Mouse (Mus musculus): ENCODE results near the gene Rims3. TPM values are rescaled to one million over a fixed set of nuclear protein-coding genes. Genes with fewer than 3 reads are reported as not detected.
A peak's percentile ranks its signal among the peaks of the same experiment; 100 is the strongest.

The Rims3 gene
- polyA plus RNA-seq, 1 experiment from 2014 or later, result 2.4 TPM

DNA sequence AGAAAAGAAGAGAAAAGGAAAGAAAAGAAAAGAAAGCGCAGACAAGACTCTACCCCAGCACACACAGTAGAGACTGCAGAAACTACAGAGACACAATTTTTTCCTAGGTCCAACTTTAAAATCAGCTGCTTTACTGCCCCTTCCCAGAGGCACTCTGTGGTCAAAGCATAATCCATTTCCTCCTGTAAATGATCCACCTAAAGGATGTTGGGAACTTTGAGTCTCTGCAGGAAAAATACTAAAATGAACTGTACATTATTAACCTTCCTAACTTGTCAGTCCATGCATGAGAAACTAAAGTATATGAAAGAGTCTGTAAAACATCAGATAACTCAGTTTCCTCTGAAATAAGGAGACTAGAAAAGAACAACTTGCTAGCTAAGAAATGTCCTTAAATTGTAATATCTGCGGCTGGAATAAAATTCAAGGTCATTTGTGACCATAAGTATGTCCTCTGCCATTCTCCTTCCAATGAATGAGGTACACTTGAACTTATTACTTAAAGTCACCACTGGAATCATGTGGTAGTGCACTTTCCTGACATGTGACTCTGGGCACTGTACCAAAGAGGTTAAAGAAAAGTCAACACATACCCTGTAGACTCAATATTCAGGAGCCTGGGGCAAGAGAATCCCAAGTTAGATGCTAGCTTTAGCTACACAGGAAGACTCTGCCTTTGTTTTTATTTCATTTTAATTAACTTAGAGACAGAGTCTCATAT, 32.3 kb upstream of the Rims3 start:
- Histone ChIP-seq H3K9me3 (replicated peaks) (no peaks in the 10 kb centered on the region), H3K4me2 (replicated peaks) (no peak overlapping the region), H3K4me1 (peaks cover 17% of the 10 kb centered on the region), H3K4me3 (replicated peaks) (no peak overlapping the region), H3K27me3 (no peaks in the 10 kb centered on the region), H3K36me3 (no peaks in the 10 kb centered on the region), H3K9ac (no peak overlapping the region), H3K27ac (replicated peaks) (no peak overlapping the region)
- 92% methylated on average over 2 of the region's 2 CpGs for WGBS
- no peak for ATAC-seq (ENCODE audit: insufficient number of reproducible peaks, low FRiP score, low TSS enrichment, low read depth)

DNA sequence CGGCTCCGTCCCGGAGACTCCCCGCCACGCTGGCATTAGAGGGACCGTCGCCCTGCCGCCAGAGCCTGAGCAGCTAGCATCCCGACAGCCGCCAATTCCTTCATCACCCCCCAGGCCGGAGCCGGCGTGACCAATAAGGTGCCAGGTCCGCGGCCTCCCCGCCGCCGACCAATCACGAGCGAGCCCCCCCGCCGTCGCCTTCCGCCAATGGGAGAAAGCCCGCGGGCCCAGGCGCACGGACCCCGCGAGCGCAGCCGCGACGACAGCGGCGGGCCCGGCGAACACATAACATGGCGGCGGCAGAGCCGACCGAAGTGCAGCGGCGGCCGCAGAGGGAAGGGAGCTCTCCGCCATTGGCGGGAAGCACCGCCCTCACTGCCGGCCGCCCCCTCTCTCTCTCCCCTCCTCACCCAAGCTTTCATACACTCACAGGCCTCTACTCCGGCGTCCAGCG, 29.5 kb upstream of the Rims3 start:
- WGBS, result 0% methylated on average over 51 of the region's 53 CpGs
- peak overlapping the region; percentile 76 for H3K4me3 ChIP-seq (replicated peaks)
- H3K4me2 ChIP-seq (replicated peaks), result peak overlapping the region; percentile 69
- peak overlapping the region; percentile 100 for H3K27ac ChIP-seq (replicated peaks)
- no peaks in the 10 kb centered on the region for H3K27me3 ChIP-seq
- peak; percentile 95 for ATAC-seq (ENCODE audit: insufficient number of reproducible peaks, low FRiP score, low TSS enrichment, low read depth)
- H3K4me1 ChIP-seq, result peaks cover 15% of the 10 kb centered on the region
- no peaks in the 10 kb centered on the region for H3K36me3 ChIP-seq
- H3K9me3 ChIP-seq (replicated peaks), result no peaks in the 10 kb centered on the region
- peak overlapping the region; percentile 99 for H3K9ac ChIP-seq

DNA sequence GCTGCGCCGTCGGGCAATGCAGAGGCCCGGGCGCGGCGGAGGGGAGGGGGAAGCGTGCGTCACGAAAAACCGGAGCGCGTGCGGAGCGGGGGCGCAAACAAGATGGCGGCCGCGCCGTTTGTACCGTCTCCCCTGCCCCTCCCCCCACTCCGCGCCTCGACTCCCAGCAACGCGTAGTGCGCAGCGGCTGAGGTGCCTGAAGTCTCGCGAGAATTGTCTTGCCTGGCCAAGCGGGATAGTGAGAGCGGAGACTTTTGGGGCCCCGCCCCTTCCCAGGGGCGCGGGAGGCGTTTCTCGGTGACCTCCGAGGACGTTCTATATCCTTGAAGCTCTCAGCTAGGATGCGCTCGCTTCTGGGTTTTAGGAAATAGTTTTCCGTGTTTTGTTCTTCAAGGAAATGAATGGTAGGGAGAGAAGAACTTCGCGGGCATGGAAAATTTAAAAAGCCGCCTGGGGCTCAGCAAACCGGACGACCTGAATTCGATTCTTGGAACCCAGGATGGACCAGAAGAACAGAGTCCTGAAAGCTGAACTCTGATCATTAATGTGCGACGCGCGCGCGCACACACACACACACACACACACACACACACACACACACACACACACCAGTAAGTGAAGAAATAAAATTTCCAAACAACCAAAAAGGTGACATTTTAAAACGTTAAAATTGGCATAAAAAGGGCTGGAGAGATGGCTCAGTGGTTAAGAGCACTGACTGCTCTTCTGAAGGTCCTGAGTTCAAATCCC, 28.9 kb upstream of the Rims3 start:
- WGBS, result under 1% methylated on average over 55 of the region's 55 CpGs
- Histone ChIP-seq H3K27ac (replicated peaks) (peak overlapping the region; percentile 100), H3K4me2 (replicated peaks) (peak overlapping the region; percentile 69), H3K36me3 (no peaks in the 10 kb centered on the region), H3K4me1 (peaks cover 15% of the 10 kb centered on the region), H3K9ac (peak overlapping the region; percentile 99), H3K9me3 (replicated peaks) (no peaks in the 10 kb centered on the region), H3K4me3 (replicated peaks) (peak overlapping the region; percentile 76), H3K27me3 (no peaks in the 10 kb centered on the region)
- peak; percentile 96 for ATAC-seq (ENCODE audit: insufficient number of reproducible peaks, low FRiP score, low TSS enrichment, low read depth)

DNA sequence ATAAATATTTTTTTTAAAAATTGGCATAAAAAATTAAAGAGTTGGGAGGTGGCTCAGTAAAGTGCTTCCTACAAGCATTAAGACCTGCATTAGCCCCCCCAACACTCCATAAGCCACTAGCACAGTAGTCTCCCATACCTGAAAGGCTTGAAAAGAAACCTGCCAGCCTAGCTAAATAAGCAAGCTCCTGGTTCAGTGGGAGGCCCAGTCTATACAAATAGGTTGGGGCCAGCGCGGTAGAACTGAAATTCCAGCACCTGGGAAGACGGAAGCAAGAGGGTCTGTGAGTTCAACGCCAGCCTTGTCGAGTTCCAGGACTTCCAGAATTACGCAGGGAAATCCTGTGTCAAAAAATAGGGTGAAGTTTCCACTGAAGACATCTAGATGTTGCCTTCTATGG, 28.2 kb upstream of the Rims3 start:
- Histone ChIP-seq H3K27me3 (no peaks in the 10 kb centered on the region), H3K4me3 (replicated peaks) (no peak overlapping the region; the same call in 1 of the 2 replicates), H3K4me1 (peaks cover 15% of the 10 kb centered on the region), H3K9me3 (replicated peaks) (no peaks in the 10 kb centered on the region), H3K4me2 (replicated peaks) (peak overlapping the region; percentile 69; the same call in 1 of the 2 replicates), H3K9ac (no peak overlapping the region), H3K27ac (replicated peaks) (no peak overlapping the region; the same call in 1 of the 2 replicates), H3K36me3 (no peaks in the 10 kb centered on the region)
- ATAC-seq (ENCODE audit: insufficient number of reproducible peaks, low FRiP score, low TSS enrichment, low read depth), result no peak
- WGBS, result 92% methylated on average over 6 of the region's 6 CpGs

DNA sequence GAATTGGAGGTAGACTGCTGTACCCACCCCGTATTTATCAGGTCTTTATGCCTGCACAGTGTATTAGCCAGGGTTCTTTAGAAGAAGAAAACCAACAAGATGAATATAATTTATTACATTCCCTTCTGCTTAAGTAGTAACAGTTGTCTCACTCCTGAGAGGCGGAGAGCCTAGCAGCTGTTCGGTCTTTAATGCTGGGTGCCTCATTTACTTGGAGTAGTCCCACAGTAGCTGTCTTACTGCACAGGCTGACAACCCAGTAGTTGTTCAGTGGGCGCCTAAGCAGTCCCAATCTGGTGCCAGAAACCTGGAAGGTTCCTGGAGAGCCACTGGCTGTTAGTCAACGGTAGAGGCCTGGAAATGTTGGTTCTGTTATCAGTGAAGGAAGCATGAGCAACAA, 23.8 kb upstream of the Rims3 start:
- Histone ChIP-seq H3K4me3 (replicated peaks) (no peak overlapping the region), H3K4me2 (replicated peaks) (no peak overlapping the region), H3K27me3 (no peaks in the 10 kb centered on the region), H3K36me3 (no peaks in the 10 kb centered on the region), H3K9ac (no peak overlapping the region), H3K9me3 (replicated peaks) (no peaks in the 10 kb centered on the region), H3K4me1 (no peaks in the 10 kb centered on the region), H3K27ac (replicated peaks) (0 out of 2 replicates have a peak overlapping the region, but pooled peaks have one; percentile 1)
- 60% methylated on average over 5 of the region's 5 CpGs for WGBS
- no peak for ATAC-seq (ENCODE audit: insufficient number of reproducible peaks, low FRiP score, low TSS enrichment, low read depth)

DNA sequence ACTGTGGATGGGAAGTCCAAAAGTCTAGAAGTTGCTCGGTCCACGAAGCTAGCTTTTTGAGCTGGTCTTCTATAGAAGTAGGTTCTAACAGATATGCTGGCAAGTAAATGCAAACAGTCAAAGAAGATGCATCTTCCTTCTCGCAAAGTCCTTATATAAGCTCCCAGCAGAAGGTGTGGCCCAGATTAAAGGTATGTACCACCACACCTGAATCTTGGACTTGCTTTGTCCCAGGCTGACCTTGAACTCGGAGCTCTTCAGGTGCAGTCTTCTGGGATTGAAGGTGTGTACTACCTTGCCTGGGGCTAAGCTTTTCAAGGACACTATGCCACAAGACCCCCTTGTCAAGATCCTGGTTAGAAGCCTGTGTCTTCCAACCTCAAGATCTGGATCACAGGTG, 23.1 kb upstream of the Rims3 start, which contains the start of gene Nfyc:
Gene Nfyc, minus strand, starts transcription at position 101 of the 400 bp plus-strand sequence.
- no peak within 1 kb of the TSS for H3K4me2 ChIP-seq (replicated peaks)
- 82% methylated on average over 4 of the region's 4 CpGs for WGBS
- no peak for ATAC-seq (ENCODE audit: insufficient number of reproducible peaks, low FRiP score, low TSS enrichment, low read depth)
- H3K27ac ChIP-seq (replicated peaks), result peak within 1 kb of the TSS; percentile 1; the same call in 1 of the 2 replicates
- no peaks in the 10 kb centered on the region for H3K27me3 ChIP-seq
- H3K4me3 ChIP-seq (replicated peaks), result no peak within 1 kb of the TSS
- no peaks in the 10 kb centered on the region for H3K4me1 ChIP-seq
- no peaks in the 10 kb centered on the region for H3K36me3 ChIP-seq
- no peak within 1 kb of the TSS for H3K9ac ChIP-seq
- H3K9me3 ChIP-seq (replicated peaks), result no peaks in the 10 kb centered on the region

DNA sequence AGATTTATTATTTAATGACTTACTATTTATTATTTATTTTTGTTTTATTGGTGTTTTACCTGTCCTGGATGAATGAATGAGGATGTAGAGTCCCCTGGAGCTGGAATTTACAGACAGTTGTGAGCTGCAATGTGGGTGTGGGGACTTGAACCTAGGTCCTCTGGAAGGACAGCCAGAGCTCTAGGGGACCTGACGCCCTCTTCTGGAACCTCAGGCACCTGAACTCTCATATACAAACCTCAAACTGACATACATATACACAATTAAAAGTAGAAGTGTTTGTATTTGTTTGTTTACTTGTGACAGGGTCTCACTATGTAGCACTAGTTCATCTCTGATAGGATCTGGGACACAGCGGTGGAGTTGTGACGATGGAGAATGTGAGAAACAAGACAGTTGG, 13.3 kb upstream of the Rims3 start:
- Histone ChIP-seq H3K9me3 (replicated peaks) (no peaks in the 10 kb centered on the region), H3K4me2 (replicated peaks) (no peak overlapping the region), H3K27ac (replicated peaks) (no peak overlapping the region), H3K27me3 (no peaks in the 10 kb centered on the region), H3K4me1 (no peaks in the 10 kb centered on the region), H3K36me3 (no peaks in the 10 kb centered on the region), H3K4me3 (replicated peaks) (no peak overlapping the region), H3K9ac (no peak overlapping the region)
- 82% methylated on average over 3 of the region's 3 CpGs for WGBS
- ATAC-seq (ENCODE audit: insufficient number of reproducible peaks, low FRiP score, low TSS enrichment, low read depth), result no peak

DNA sequence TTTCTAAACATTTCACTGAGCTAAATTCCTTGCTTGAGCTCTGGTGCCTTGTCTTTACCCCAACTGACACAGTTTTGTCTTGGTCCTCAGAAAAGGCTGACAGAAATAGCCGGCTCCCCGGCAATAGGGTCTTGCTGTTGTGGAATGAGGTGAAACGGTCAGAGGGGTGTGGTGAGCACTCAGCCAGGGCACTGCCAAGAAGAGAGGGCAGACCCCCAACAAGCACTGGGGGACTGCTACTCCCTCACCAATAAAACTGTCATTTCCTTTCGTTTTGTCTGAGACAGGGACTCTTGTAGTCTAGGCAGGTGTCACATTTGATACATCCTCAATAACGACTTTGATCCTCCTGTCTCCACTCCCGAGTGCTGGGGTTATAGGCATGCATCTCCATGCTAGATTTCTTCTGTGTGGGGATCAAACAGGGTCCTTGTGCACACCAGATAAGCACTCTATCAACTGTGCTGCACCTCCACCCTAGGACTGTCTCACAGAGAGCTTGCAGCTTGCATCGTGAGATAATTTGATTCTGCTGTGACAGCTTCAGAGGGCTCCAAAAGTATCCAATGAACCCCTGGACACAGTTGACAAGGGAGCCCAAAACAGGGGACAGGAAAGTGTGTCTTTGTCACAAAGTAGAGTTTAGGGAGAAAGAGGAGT, 10.1 kb upstream of the Rims3 start:
- Histone ChIP-seq H3K27me3 (no peaks in the 10 kb centered on the region), H3K9ac (no peak overlapping the region), H3K4me3 (replicated peaks) (no peak overlapping the region), H3K36me3 (no peaks in the 10 kb centered on the region), H3K9me3 (replicated peaks) (no peaks in the 10 kb centered on the region), H3K4me2 (replicated peaks) (no peak overlapping the region), H3K27ac (replicated peaks) (no peak overlapping the region), H3K4me1 (no peaks in the 10 kb centered on the region)
- WGBS, result 49% methylated on average over 7 of the region's 7 CpGs
- ATAC-seq (ENCODE audit: insufficient number of reproducible peaks, low FRiP score, low TSS enrichment, low read depth), result no peak

DNA sequence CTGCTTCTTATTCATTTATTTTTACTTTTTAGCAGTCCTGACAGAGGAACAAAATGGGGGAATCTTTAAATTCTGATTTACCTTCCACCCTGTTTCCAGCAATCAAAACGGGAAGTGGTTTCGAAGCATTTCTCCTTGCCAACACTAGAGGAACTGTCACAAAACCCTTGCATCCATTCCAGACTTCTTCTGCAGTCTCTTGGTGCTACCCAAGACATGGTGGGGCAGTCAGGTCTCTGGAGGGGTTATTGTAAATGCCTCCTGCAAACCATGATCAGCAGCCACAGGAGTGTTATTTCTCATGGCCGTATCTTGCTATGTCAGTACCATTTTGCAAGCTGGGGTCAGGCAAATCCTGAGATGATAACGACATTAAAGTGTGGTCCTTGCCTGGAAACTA, 9.5 kb upstream of the Rims3 start:
- no peak for ATAC-seq (ENCODE audit: insufficient number of reproducible peaks, low FRiP score, low TSS enrichment, low read depth)
- H3K27me3 ChIP-seq, result no peaks in the 10 kb centered on the region
- no peak overlapping the region for H3K4me2 ChIP-seq (replicated peaks)
- H3K9ac ChIP-seq, result no peak overlapping the region
- H3K9me3 ChIP-seq (replicated peaks), result no peaks in the 10 kb centered on the region
- H3K36me3 ChIP-seq, result no peaks in the 10 kb centered on the region
- H3K27ac ChIP-seq (replicated peaks), result no peak overlapping the region
- H3K4me3 ChIP-seq (replicated peaks), result no peak overlapping the region
- no peaks in the 10 kb centered on the region for H3K4me1 ChIP-seq
- 72% methylated on average over 4 of the region's 4 CpGs for WGBS

DNA sequence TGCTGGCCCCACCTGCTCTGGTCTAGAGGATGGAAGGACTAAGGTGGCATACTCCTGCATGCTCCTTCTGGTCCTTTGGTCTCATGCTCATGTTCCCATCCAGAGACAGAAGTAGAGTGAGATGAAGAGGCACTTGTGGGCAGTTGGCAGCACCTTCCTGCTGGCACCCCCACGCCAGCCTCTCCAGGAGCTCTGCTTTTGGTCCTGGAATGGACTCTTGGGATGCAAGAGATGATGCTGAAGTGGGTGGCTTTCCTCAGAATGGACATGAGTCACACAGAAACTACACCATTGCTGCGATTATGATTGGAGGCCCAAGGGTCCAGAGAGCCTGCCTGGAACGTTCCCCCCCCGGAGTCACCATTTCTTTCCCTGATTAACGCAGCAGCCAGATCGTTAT, 5.7 kb upstream of the Rims3 start:
- peaks cover 12% of the 10 kb centered on the region for H3K27me3 ChIP-seq
- no peak overlapping the region for H3K4me2 ChIP-seq (replicated peaks)
- H3K27ac ChIP-seq (replicated peaks), result no peak overlapping the region
- no peaks in the 10 kb centered on the region for H3K4me1 ChIP-seq
- no peaks in the 10 kb centered on the region for H3K36me3 ChIP-seq
- WGBS, result 73% methylated on average over 6 of the region's 6 CpGs
- no peak for ATAC-seq (ENCODE audit: insufficient number of reproducible peaks, low FRiP score, low TSS enrichment, low read depth)
- no peaks in the 10 kb centered on the region for H3K9me3 ChIP-seq (replicated peaks)
- H3K9ac ChIP-seq, result no peak overlapping the region
- no peak overlapping the region for H3K4me3 ChIP-seq (replicated peaks)

DNA sequence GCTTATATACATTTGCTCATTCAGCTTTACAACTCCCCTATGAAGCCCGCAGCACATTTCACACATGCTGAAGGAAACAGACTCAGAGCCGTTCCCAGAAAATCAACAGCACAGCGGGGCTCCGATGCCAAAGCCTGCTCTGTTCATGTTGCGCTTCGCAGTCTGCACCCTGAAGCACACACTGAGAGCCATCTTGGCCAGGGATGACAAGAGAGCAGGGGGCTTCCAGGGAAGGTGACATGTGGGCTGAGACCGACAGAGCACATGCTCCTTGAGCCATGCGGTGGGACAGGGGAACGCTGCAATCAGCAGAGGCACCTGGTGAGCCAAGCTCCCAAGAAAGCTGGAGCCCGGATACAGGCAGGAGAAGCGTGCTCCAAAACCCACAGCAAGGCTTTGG, 5.2 kb upstream of the Rims3 start:
- Histone ChIP-seq H3K27me3 (peaks cover 17% of the 10 kb centered on the region), H3K4me1 (no peaks in the 10 kb centered on the region), H3K36me3 (no peaks in the 10 kb centered on the region), H3K4me2 (replicated peaks) (no peak overlapping the region), H3K9ac (no peak overlapping the region), H3K9me3 (replicated peaks) (no peaks in the 10 kb centered on the region), H3K27ac (replicated peaks) (no peak overlapping the region), H3K4me3 (replicated peaks) (no peak overlapping the region)
- no peak for ATAC-seq (ENCODE audit: insufficient number of reproducible peaks, low FRiP score, low TSS enrichment, low read depth)
- WGBS, result 70% methylated on average over 11 of the region's 11 CpGs

Data from embryonic facial prominence, embryonic 15.5 days (tissue).